Mouse (Mus musculus) liver, postnatal 0 days (tissue): Measurements from ENCODE around the gene Acss1. TPM values are rescaled to one million over a fixed set of nuclear protein-coding genes. Genes with fewer than 3 reads are reported as not detected.
A peak's percentile ranks its signal among the peaks of the same experiment; 100 is the strongest.

Source experiments
- ATAC-seq: fragments of 200-750 bp; cut with Nextera tagmentation; 2 replicates; pipeline ENCODE4 v1.8.0; 2017; ENCODE audit warnings: mild to moderate bottlenecking, moderate library complexity
- DNase-seq: peaks from one replicate; pipeline ENCODE4 v3.0.0-alpha.2; 2016
- H3K27ac ChIP-seq: fragments of 300-500 bp; sonication (generic); 2 replicates; pipeline ENCODE4 v1.5.1; 2014; ENCODE audit warnings: antibody characterized with exemption, moderate library complexity, mild to moderate bottlenecking, low read depth
- H3K27me3 ChIP-seq: fragments of 300-500 bp; sonication (generic); 2 replicates; pipeline ENCODE4 v1.6.1; 2014; ENCODE audit warnings: low read length, control low read depth, mixed read lengths; ENCODE audit not compliant: insufficient read depth
- H3K36me3 ChIP-seq: fragments of 300-500 bp; sonication (generic); replicated peaks from 2 replicates; pipeline ENCODE4 v1.6.1; 2014; ENCODE audit warnings: mild to moderate bottlenecking, control low read depth, low read length, moderate library complexity, mixed read lengths; ENCODE audit not compliant: insufficient read depth
- H3K4me1 ChIP-seq: fragments of 300-500 bp; sonication (generic); 2 replicates; pipeline ENCODE4 v1.6.1; 2014; ENCODE audit warnings: antibody characterized with exemption, mild to moderate bottlenecking, control low read depth; ENCODE audit not compliant: insufficient read depth
- H3K4me2 ChIP-seq: fragments of 300-500 bp; sonication (generic); 2 replicates; pipeline ENCODE4 v1.6.1; 2014; ENCODE audit warnings: low read depth, mild to moderate bottlenecking, low read length, moderate library complexity, mixed read lengths
- H3K4me3 ChIP-seq: fragments of 300-500 bp; sonication (generic); 2 replicates; pipeline ENCODE4 v1.5.1; 2014; ENCODE audit warnings: low read depth, low read length
- H3K9ac ChIP-seq: fragments of 300-500 bp; sonication (generic); replicated peaks from 2 replicates; pipeline ENCODE4 v1.6.1; 2014; ENCODE audit warnings: mild to moderate bottlenecking, moderate library complexity
- H3K9me3 ChIP-seq: fragments of 300-500 bp; sonication (generic); 2 replicates; pipeline ENCODE4 v1.6.1; 2016; ENCODE audit warnings: mild to moderate bottlenecking, control low read depth, low read length, mixed read lengths
- CTCF ChIP-seq: sonication (generic); IDR thresholded peaks from 2 replicates; pipeline ENCODE4 v1.5.1; 2016; ENCODE audit warnings: antibody characterized with exemption, low read depth
- EP300 ChIP-seq: IDR thresholded peaks from 2 replicates; pipeline ENCODE4 v1.6.1; 2016; ENCODE audit warnings: antibody characterized with exemption, low read depth, mild to moderate bottlenecking
- WGBS: fragments of 180-500 bp; shearing (Covaris S2); extraction: QIAGEN DNeasy Blood & Tissue Kit; methylation state at CpG from one replicate; pipeline ENCODE4 v1.1.7; 2014; ENCODE audit not compliant: insufficient replicate concordance; 5-methylcytosine and 5-hydroxymethylcytosine counted together
- polyA plus RNA-seq: library from polyadenylated mRNA; unstranded; fragments of >200 nt; fragmentation: Nextera tagmentation; extraction: Ambion mirVana; gene quantifications from 2 replicates; pipeline ENCODE4 v1.2.1, GENCODE M21; 2015

Acss1 gene
- polyA plus RNA-seq, 1 experiment from 2014 or later: 16.7 TPM

- Histone ChIP-seq H3K4me3 (0 out of 2 replicates have a peak overlapping the region, but pooled peaks have one; percentile 84), H3K27me3 (no peaks in the 10 kb centered on the region), H3K36me3 (peaks cover 6% of the 10 kb centered on the region; the same call in 1 of the 2 replicates), H3K9me3 (no peaks in the 10 kb centered on the region), H3K4me2 (peak overlapping the region; percentile 96), H3K27ac (peak overlapping the region; percentile 84), H3K9ac (peak overlapping the region; percentile 33; the same call in 1 of the 2 replicates), H3K4me1 (peaks cover 51% of the 10 kb centered on the region)
- TF ChIP-seq EP300 (no peak), CTCF (no peak)
- no peak for ATAC-seq
- WGBS: 54% methylated on average over 5 of the region's 5 CpGs
- DNase-seq: no peak
Measured at GRCm38 (mm10) chr2:150664152-150664920, 4.0 kb downstream of the Acss1 start.

GRCm38 (mm10) chr2:150663255-150663654, 5.0 kb downstream of the Acss1 start:
- no peak overlapping the region for H3K4me3 ChIP-seq
- 66% methylated on average over 9 of the region's 9 CpGs for WGBS
- H3K4me1 ChIP-seq: peaks cover 44% of the 10 kb centered on the region

GRCm38 (mm10) chr2:150662007-150662406, 6.3 kb downstream of the Acss1 start:
- H3K4me2 ChIP-seq: no peak overlapping the region
- H3K27ac ChIP-seq: no peak overlapping the region
- H3K9me3 ChIP-seq: no peaks in the 10 kb centered on the region
- WGBS: 70% methylated on average over 2 of the region's 2 CpGs
- no peak for ATAC-seq
- no peak overlapping the region for H3K4me3 ChIP-seq
- no peaks in the 10 kb centered on the region for H3K27me3 ChIP-seq
- peaks cover 44% of the 10 kb centered on the region for H3K4me1 ChIP-seq
- no peak for TF ChIP-seq CTCF
- no peak for TF ChIP-seq EP300
- DNase-seq: no peak
- peaks cover 25% of the 10 kb centered on the region for H3K36me3 ChIP-seq
- no peak overlapping the region for H3K9ac ChIP-seq

More at GRCm38 (mm10) chr2:150663255-150663654, 5.0 kb downstream of the Acss1 start:
- peaks cover 14% of the 10 kb centered on the region for H3K36me3 ChIP-seq
- H3K27me3 ChIP-seq: no peaks in the 10 kb centered on the region
- no peak for DNase-seq
- no peak overlapping the region for H3K9ac ChIP-seq
- H3K4me2 ChIP-seq: peak overlapping the region; percentile 96
- H3K9me3 ChIP-seq: no peaks in the 10 kb centered on the region
- peak overlapping the region; percentile 84 for H3K27ac ChIP-seq
- no peak for TF ChIP-seq CTCF
- TF ChIP-seq EP300: no peak
- no peak for ATAC-seq

GRCm38 (mm10) chr2:150660668-150661451, 7.4 kb downstream of the Acss1 start:
- 78% methylated on average over 5 of the region's 5 CpGs for WGBS
- DNase-seq (no peak), ATAC-seq (no peak)
- no peak overlapping the region for H3K4me2 ChIP-seq
- peaks cover 41% of the 10 kb centered on the region for H3K4me1 ChIP-seq
- no peak overlapping the region for H3K4me3 ChIP-seq
- H3K9ac ChIP-seq: no peak overlapping the region
- no peaks in the 10 kb centered on the region for H3K9me3 ChIP-seq
- no peak for TF ChIP-seq EP300
- peaks cover 26% of the 10 kb centered on the region for H3K36me3 ChIP-seq
- peak overlapping the region; percentile 53 for H3K27ac ChIP-seq
- H3K27me3 ChIP-seq: no peaks in the 10 kb centered on the region

- Histone ChIP-seq H3K9me3 (no peaks in the 10 kb centered on the region), H3K27me3 (no peaks in the 10 kb centered on the region), H3K4me3 (no peak overlapping the region), H3K9ac (no peak overlapping the region), H3K36me3 (peaks cover 26% of the 10 kb centered on the region), H3K4me2 (no peak overlapping the region), H3K27ac (peak overlapping the region; percentile 53), H3K4me1 (peaks cover 34% of the 10 kb centered on the region)
- ATAC-seq: no peak
- TF ChIP-seq EP300 (no peak), CTCF (no peak)
- DNase-seq: peak; percentile 11
- 54% methylated on average over 4 of the region's 4 CpGs for WGBS
Measured at GRCm38 (mm10) chr2:150660049-150660448, 8.3 kb downstream of the Acss1 start.
